Mouse (Mus musculus) bone marrow, adult 2 months (tissue): Measurements from ENCODE around the gene Fkbp10. TPM values are rescaled to one million over a fixed set of nuclear protein-coding genes. Genes with fewer than 3 reads are reported as not detected.

Experiments
- H3K27ac ChIP-seq: fragments of 200-500 bp; 2 replicates; pipeline ENCODE4 v1.5.1; 2012; ENCODE audit warnings: low read depth, mild to moderate bottlenecking, control low read depth, inconsistent platforms, low read length; ENCODE audit not compliant: control insufficient read depth, poor library complexity, insufficient read depth
- H3K4me1 ChIP-seq: fragments of 200-500 bp; 2 replicates; pipeline ENCODE4 v1.6.1; 2011; ENCODE audit warnings: low read length; ENCODE audit not compliant: control insufficient read depth, insufficient read depth
- H3K4me3 ChIP-seq: fragments of 200-500 bp; replicated peaks from 2 replicates; pipeline ENCODE3; 2011; ENCODE audit warnings: mild to moderate bottlenecking, low read depth, low read length, control low read depth; ENCODE audit not compliant: control insufficient read depth
- CTCF ChIP-seq: fragments of 200-500 bp; IDR thresholded peaks from 2 replicates; pipeline ENCODE4 v1.5.1; 2011; ENCODE audit warnings: low read length, control low read depth; ENCODE audit not compliant: control insufficient read depth, insufficient read depth
- POLR2A ChIP-seq: fragments of 200-500 bp; IDR thresholded peaks from 2 replicates; pipeline ENCODE4 v1.6.1; 2011; ENCODE audit warnings: low read depth, mild to moderate bottlenecking, control low read depth, low read length, borderline replicate concordance; ENCODE audit not compliant: control insufficient read depth
- WGBS: fragments of 180-500 bp; shearing (Covaris S2); methylation state at CpG from one replicate; pipeline ENCODE4 v1.1.7; 2018; 5-methylcytosine and 5-hydroxymethylcytosine counted together
- polyA plus RNA-seq: library from polyadenylated mRNA; stranded (reverse); fragments of >200 nt; gene quantifications from 2 replicates; pipeline ENCODE4 v1.2.4, GENCODE M21; 2011; ENCODE audit warnings: low replicate concordance; ENCODE audit not compliant: missing spikeins, insufficient read depth, insufficient read length

Fkbp10 gene
- polyA plus RNA-seq, 1 experiment = 7.0 TPM

DNA sequence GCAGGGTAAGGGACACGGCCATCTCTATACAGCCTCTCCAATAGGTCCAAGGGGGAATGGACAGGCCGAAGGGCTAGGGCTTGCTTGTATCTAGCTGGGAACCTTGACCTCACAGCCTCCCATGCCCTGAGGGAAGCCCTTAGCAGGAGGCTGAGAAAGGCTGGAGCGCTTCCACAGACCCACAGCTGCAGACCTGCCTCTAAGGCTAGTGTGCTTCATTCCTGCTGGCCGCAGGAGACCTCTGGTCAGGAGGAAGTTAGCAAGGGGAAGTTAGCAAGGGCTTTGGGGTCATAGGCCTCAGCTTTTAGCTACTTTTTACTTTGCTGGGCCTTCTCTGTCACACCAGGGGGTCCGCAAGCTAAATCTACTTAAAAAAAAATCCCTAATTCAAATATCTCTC is 37.1 kb upstream of the Fkbp10 start:
- no peak overlapping the region for H3K4me3 ChIP-seq

DNA sequence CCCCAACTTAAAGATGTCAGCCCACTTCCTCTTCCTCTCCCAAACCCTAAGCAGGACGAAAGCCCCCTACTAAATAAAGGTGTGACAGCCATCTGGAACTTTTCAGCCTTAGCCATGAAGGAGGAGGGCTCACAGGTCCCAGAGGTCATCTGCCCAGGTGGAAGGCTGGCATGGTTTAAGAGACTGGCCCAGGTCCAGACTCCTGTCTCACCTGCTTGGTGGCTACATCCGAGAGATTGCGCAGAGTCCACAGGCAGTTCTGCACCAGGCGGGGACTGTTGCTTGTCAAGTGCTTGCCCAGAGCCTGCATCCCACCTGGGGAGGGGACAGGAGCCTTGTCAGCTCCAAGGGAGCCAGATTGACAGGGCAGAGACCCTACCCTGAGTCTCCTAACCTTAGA is 36.2 kb upstream of the Fkbp10 start:
- no peaks in the 10 kb centered on the region for H3K4me1 ChIP-seq
- H3K4me3 ChIP-seq = no peak overlapping the region
- TF ChIP-seq POLR2A (no peak), CTCF (no peak)
- 79% methylated on average over 4 of the region's 4 CpGs for WGBS
- no peak overlapping the region for H3K27ac ChIP-seq

More for the DNA sequence above, 37.1 kb upstream of the Fkbp10 start:
- 68% methylated on average over 5 of the region's 5 CpGs for WGBS
- no peak for TF ChIP-seq CTCF
- no peak for TF ChIP-seq POLR2A
- no peak overlapping the region for H3K27ac ChIP-seq
- no peaks in the 10 kb centered on the region for H3K4me1 ChIP-seq

DNA sequence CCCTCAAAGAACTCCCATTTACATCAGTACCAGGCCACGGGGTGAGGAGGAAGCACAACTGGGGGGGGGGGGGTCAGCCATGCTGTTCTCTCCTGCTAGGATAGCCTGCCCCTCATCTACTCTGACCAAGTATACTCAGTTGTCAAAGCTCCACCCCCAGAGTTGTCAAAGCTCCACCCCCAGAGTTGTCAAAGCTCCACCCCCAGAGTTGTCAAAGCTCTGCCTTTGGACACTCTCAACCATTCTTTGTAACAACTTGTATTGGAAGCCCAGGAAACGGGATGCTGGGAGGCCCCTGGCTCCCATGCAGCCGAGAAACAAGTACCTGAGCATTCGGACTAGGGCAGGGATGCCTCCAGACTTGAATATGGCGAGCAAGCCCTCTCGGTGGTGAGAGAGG is 32.8 kb upstream of the Fkbp10 start:
- 68% methylated on average over 6 of the region's 6 CpGs for WGBS
- no peak for TF ChIP-seq POLR2A
- no peak for TF ChIP-seq CTCF
- Histone ChIP-seq H3K27ac (no peak overlapping the region), H3K4me3 (no peak overlapping the region), H3K4me1 (no peaks in the 10 kb centered on the region)

DNA sequence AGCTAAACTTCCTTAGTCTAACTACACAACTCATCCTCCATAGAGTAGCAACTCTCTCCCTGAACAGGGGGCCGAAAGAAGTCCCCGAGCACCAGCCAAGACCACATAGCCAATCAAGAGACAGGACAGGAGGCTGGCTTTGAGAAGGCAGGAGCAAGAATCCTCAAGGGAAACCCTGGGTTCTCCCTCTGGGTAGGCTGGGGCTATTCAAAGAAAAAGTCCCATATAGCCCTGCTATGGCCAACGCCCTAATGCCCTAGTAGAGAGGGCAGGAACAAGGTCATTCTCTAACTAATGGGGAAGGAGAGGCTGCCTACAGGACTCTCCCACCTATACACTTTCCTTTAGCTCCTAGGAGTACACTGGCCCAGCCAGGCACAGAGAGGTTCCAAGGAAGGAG is 30.5 kb upstream of the Fkbp10 start:
- 82% methylated on average over 3 of the region's 3 CpGs for WGBS
- TF ChIP-seq POLR2A = no peak
- no peak for TF ChIP-seq CTCF
- Histone ChIP-seq H3K27ac (no peak overlapping the region), H3K4me3 (no peak overlapping the region), H3K4me1 (no peaks in the 10 kb centered on the region)

DNA sequence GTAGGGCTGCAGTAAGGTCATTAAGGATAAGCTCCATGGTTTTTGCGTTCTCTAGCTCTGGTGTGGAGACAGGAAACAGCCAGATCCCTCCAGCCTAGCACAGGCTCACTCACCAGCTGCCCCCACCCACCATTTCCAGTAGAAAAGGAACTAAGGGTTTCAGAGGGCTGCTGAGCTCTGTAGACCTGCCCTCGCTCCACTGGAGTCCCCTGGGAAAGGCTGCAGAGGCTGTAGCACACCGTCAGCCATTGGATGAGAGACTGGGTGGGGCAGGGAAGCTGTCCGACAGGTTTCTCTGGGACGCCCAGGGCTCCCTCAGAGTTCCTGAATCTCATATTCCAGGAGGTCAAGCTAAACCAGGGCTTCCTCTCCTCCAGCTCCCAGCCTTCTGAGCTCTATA is 28.9 kb upstream of the Fkbp10 start:
- WGBS = 59% methylated on average over 5 of the region's 5 CpGs
- TF ChIP-seq CTCF (no peak), POLR2A (no peak)
- Histone ChIP-seq H3K4me3 (no peak overlapping the region), H3K27ac (no peak overlapping the region), H3K4me1 (no peaks in the 10 kb centered on the region)

DNA sequence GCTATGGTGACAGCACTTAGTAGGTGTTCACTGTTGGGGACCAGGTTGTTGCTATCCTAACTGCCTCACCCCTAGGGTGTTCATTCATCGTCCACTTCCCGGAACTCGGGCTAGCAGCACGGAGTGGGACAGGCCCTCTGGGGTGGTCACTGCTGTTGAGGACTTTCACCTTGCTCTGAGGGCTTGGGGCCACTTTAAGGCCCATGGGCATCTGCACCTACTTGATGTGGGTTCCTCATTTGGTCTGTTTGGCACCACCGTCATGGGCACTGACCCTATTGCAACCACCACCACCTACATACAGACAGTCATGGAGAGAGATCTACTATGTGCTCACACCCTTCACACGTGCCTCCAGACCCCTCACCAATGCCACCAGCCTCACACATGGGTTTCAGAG is 28.4 kb upstream of the Fkbp10 start:
- TF ChIP-seq POLR2A = no peak
- no peak for TF ChIP-seq CTCF
- no peak overlapping the region for H3K27ac ChIP-seq
- no peak overlapping the region for H3K4me3 ChIP-seq
- no peaks in the 10 kb centered on the region for H3K4me1 ChIP-seq
- 89% methylated on average over 6 of the region's 6 CpGs for WGBS

DNA sequence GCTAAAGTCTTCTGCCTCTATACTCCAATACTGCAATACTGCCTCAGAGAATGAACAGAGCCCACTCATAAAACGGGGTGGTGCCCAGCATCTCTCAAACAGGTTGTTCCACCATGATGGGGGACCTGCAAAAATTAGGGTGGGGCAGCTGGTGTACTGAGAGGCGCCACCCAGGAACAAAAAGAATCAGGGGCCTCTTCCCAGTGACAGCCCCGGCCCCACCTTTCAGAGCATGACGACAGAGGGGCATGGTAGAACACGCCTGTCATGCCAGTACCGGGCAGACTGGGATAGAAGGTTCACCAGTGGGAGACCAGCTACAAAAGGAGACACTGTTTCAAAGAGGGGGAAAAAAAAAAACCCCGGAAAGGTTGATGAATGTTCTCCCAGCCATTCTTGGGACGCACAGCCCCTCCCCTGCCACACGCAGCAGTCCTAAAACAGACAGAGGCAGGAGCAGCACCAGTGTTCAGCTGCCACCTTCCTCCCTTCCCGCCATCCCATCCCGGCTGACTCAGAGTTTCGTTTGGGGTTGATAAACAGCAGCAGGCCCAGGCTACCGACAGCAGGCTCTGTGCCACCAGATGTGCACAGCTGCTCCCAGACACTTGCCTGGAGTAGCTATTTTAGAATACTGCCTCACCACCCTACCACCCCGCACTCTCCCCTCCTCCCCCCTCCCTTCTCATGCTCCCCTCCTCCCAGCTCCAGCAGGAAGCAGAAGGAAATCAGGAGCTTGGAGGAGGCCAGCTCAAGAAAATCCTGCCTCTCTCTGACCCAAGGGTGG is 27.7 kb upstream of the Fkbp10 start:
- H3K4me3 ChIP-seq = no peak overlapping the region
- H3K27ac ChIP-seq = no peak overlapping the region
- TF ChIP-seq CTCF = no peak
- TF ChIP-seq POLR2A = no peak
- 66% methylated on average over 14 of the region's 14 CpGs for WGBS
- H3K4me1 ChIP-seq = no peaks in the 10 kb centered on the region

DNA sequence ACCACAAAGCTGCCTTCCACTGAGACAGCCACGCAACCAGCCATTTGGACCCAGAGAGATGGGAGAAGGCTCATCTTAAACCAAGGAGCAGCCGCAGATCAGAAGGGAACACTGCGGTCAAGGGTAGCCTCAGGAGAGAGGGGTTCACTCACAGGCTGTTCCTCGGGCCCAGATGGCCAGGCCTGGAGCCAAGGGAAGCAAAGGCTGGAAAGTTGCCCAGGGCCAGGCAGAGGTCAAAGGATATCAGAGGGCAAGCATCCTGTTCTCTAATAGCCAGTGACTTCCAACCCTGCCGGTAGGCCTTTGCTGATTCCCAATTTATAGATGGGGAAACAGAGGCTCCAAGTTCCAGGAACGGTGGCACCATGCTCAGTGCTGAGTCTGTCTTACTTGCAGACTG is 26.9 kb upstream of the Fkbp10 start:
- Histone ChIP-seq H3K4me1 (no peaks in the 10 kb centered on the region), H3K4me3 (no peak overlapping the region), H3K27ac (no peak overlapping the region)
- WGBS = 80% methylated on average over 6 of the region's 6 CpGs
- TF ChIP-seq CTCF (no peak), POLR2A (no peak)
